Mouse (Mus musculus) CD4-positive, CD25-positive, alpha-beta regulatory T cell, adult 2 months (primary cell): ENCODE measurements around the gene Tmem170.

Experiments used
- DNase-seq: peaks from one replicate; pipeline ENCODE4 v3.0.0-alpha.2; 2012; ENCODE audit warnings: low read depth, low spot score

Tmem170 gene

DNA sequence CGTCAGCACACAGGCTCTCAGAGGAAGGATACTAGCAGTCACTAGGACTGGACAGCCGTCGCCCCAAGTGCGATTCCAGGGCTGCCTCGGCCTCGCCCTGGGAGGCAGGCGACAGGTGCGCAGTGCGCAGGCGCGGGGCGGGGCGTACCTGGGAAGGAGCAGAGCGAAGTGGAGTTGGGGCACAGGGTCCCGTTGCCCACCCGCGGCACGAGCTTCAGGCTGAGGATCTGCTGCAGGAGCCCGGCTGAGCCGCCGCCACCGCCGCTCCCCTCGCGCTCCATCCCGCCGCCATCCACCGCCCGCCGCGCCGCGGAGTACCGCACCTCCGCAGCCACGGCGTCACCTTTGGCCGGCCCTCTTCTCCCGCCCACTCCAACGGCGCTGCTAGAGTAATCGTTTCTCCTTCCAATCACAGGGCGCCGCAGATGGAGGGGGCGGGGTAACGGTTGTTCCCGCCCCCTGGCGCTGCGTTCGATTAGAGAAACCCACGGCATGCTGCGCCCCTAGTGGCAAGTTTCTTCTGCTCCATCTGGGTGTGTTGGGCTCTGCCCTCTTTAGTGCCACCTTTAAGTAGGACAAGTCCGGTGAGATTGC, at the start of gene Tmem170:
TSS of gene Tmem170 (minus strand) at position 396 of the 594 bp plus-strand sequence.
- DNase-seq = peak; percentile 99

DNA sequence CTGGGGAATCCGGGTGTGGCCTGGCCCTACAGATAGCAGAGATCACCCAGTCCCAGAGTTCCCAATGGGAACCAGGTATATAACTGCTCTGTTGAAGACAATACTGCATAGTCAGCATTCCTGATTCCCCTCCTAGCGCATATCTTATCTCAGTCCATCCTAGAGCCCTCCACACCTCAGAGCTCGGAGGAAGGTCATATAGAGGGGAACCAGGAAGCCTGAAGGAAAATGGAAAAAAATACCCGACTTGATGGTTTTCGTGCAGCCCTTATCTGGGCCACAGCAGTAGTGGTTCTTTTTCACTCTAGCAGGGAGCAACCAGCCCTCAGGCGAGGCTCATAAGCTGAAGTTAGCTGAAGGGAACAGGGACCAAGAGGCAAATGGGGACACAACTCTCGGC, 48.4 kb upstream of the Tmem170 start:
- DNase-seq = no peak

- peak; percentile 73 for DNase-seq
These were observed 46.8 kb upstream of the Tmem170 start for GRCm38 (mm10) chr8:111923383-111923804.

- DNase-seq = no peak
These were observed 44.4 kb upstream of the Tmem170 start for GRCm38 (mm10) chr8:111920971-111921370.

DNA sequence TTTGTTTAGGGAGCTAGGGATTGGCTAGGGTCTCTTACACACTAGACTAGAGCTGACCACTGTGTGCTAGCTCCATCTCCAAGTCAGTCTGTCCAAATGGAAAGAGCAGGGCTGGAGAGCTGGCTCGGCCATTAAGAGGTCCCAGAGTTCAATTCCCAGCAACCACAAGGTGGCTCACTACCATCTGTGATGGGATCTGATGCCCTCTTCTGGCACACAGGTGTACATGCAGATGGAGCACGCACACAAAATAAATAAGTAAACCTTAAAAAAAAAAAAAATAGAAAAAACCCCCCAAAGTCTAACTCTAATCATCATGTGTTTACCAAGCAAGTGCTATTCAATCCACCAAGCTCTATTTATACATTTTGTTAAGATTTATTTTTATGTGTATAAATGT, 43.1 kb upstream of the Tmem170 start:
- DNase-seq = peak; percentile 35

- no peak for DNase-seq
These were observed 36.4 kb upstream of the Tmem170 start for GRCm38 (mm10) chr8:111912860-111913432.

DNA sequence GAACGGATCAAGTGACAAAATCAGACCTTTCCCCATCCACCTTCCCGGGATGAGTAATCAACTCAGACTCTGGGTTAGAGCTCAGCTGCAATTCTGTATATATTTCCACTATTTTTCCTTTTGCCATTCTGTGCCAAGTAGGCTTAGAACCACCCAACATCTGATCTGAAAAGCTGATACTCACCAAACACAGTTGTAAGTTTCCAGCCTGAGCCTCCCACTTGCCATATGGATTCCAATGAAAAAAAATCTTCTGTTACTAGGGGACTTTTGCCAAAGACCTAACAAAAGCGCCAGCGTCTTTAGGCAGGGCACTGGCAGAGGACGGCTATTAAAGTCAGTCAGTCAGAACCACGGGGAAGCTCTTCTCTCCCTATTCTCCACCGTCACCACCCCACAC, 35.0 kb upstream of the Tmem170 start:
- DNase-seq = no peak

- no peak for DNase-seq
These were observed 33.3 kb upstream of the Tmem170 start, which contains the start of gene Chst5 for GRCm38 (mm10) chr8:111909621-111910450. Gene Chst5, minus strand, starts transcription at chr8:111910447.

- DNase-seq = no peak
These were observed 29.1 kb upstream of the Tmem170 start for GRCm38 (mm10) chr8:111905500-111906121.

DNA sequence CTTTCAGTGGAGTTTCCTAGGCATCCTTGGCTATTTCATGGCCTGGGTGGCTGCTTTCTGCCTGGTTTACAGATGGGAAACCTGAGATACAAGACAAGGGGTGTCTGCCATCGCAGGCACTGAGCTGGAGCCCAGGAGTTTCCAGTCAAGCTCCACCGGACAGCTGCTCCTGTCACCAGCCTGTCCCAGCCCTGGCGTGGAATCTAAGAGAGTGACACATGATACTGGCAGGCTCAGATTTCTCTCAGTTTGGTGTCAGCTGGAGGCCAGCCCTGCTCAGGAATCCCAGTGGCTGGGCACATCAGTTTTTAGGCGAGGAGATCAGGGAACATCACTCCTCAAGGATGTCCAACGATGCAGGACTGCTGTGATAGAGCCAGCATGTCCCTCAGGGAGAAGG, 25.5 kb upstream of the Tmem170 start:
- DNase-seq = no peak

- DNase-seq = no peak
These were observed 22.0 kb upstream of the Tmem170 start for GRCm38 (mm10) chr8:111898586-111898985.

- peak; percentile 19 for DNase-seq
These were observed 18.4 kb upstream of the Tmem170 start for GRCm38 (mm10) chr8:111894955-111895354.

DNA sequence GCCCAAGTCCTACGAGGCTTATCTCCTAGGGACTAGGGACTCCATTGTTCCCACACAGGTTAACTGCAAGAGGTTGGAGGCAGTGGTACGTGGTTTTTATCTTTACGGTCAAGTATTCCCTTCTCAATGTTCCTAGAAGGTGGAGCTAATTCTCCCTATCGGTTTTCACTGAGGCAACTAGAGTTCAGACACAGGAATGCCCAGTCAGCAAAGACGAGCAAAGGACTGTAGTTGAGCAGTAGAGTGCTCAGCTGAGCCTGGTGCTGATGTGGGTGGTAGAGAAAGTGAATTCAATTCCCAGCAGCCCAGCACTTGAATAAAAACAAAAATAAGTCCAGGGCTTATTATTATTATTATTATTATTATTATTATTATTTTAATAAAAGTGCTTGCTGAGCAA, 16.1 kb upstream of the Tmem170 start:
- DNase-seq = no peak

DNA sequence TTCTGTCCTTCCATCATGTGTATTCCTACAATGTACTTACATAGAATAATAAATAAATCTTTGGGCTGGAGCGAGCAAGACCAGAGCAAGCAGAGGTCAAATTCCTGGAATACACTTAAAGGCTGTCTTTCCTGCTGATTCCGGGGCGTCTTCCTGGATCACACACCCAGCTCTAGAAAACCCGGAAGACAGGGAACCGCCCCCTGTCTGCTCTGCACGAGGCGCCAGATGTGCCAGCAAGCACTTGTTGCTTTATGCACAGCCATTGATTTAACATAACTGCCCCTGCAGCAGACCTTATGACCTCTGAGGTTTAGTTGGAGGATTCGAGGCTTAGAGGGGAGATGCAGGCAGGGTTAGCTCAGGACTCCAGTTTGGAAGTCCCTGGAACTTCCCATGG, 15.4 kb upstream of the Tmem170 start:
- DNase-seq = no peak

GRCm38 (mm10) chr8:111890911-111891303, 14.4 kb upstream of the Tmem170 start:
- no peak for DNase-seq

GRCm38 (mm10) chr8:111889931-111890910, 13.7 kb upstream of the Tmem170 start:
- no peak for DNase-seq

DNA sequence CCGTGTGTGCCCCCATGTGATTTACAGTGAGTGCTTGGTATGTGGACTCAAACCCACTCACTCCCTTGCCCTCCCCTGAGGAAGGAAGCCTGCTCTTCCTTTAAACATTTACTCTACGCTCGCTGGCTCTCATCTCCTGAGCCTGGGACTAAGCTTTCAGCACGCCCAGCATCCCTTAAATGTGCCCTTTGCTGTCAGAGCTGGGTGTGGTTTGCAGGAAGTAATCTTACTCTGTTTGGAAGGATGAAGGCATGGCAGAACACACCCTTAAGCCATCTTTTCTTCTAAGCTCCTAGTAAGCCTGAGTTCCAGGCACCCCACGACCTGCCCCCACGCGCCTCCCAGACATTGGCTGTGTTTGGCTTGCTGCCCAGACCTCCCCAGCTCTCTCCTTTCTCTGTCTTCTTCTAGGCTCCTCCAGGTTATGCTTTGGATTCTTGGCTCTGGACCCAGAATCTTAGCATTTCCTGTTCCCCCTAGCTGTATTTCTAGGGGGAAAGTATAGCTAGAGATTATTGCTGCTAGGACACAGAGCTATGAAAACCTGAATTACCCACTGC, 11.6 kb upstream of the Tmem170 start:
- DNase-seq = no peak

DNA sequence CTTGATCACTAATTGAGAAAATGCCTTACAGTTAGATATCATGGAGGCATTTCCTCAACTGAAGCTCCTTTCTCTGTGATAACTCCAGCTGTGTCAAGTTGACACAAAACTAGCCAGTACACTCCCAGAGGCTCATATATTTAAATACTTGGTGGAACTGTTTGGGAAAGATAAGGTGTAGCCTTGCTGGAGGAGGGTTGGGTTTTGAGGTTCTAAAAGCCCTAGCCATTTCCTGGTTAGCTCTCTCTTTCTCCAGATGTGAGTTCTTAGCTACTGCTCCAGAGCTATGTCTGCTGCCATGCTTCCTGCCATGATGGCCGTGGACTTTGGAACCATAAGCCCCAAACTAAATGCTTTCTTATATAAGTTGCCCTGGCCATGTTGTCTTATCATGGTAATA, 10.9 kb upstream of the Tmem170 start:
- no peak for DNase-seq

- no peak for DNase-seq
These were observed 7.1 kb upstream of the Tmem170 start for GRCm38 (mm10) chr8:111883615-111884014.

DNA sequence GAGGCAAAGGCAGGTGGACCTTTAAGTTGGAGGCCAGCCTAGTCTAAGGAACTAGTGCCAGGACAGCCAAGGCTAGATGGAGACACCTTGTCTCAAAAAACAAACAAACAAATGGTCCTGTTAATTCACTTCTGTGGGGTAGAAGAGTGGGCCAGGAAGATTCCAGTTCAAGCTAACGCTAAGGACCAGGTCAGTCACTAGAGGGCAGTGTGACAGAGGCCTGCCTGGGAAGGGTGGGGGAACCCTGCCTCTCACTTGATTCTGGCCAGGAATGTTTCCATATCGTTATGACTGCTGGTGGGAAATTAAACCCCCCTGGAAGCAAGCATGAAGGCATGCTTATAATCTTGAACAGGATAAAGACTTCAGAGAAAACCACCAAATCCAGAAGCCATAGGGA, 5.0 kb upstream of the Tmem170 start:
- DNase-seq = peak; percentile 76

GRCm38 (mm10) chr8:111877711-111878110, 1.2 kb upstream of the Tmem170 start:
- DNase-seq = peak; percentile 59
